Mouse (Mus musculus): ENCODE results near the gene Arpc2. TPM values are rescaled to one million over a fixed set of nuclear protein-coding genes. Genes with fewer than 3 reads are reported as not detected.

The Arpc2 gene
- polyA plus RNA-seq, 1 experiment from 2014 or later, result 434 TPM

- Histone ChIP-seq H3K9ac (ENCODE audit: low read depth, low read length) (no peak overlapping the region), H3K4me3 (ENCODE audit: low read depth, low read length) (no peak overlapping the region), H3K4me2 (ENCODE audit: low read length) (no peak overlapping the region), H3K27ac (ENCODE audit: low read length) (no peak overlapping the region), H3K36me3 (ENCODE audit: control insufficient read depth, insufficient read depth, low read length) (no peaks in the 10 kb centered on the region; the same call in 1 of the 2 replicates), H3K9me3 (replicated peaks; ENCODE audit: control insufficient read depth, low read length, poor library complexity, severe bottlenecking) (no peaks in the 10 kb centered on the region), H3K27me3 (ENCODE audit: control insufficient read depth, insufficient read depth, low read depth, low read length) (no peaks in the 10 kb centered on the region), H3K4me1 (ENCODE audit: control insufficient read depth, insufficient read depth, low read length) (peaks cover 8% of the 10 kb centered on the region; the same call in 1 of the 2 replicates)
- WGBS, result 87% methylated on average over 11 of the region's 11 CpGs
- no peak for ATAC-seq
Measured at GRCm38 (mm10) chr1:74292331-74293020, 56.6 kb downstream of the Arpc2 start.

DNA sequence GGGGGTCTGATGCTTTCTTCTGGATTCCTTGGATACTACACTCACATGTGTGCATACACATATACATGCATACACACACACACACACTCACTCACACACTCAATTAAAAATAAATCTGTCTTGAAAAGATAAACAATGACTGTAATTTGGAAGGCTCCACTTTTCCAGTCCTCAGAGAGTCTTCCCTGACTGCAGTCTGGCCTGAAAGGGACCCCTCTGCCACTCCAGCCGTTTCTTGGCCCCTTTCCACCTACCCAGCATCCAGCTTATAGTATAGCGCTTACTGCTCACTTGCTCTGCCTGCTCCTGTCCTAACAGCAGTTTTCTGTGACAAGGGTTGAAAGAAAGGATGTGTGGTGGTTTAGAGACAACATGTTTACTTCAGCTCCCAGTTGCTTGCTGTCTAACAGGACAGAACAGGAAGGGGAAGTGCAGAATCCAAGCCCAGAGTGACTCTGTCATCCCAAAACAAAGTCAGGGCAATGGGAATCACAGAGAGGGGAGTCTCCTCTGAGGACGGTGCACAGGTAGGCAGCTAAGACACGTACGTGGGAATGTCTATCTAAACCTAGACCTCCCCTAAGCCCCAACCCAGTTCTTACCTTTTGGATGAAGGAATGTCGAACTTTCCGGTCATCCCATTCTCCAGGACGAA is 57.5 kb downstream of the Arpc2 start:
- ATAC-seq, result no peak
- no peaks in the 10 kb centered on the region; the same call in 1 of the 2 replicates for H3K36me3 ChIP-seq (ENCODE audit: control insufficient read depth, insufficient read depth, low read length)
- H3K4me1 ChIP-seq (ENCODE audit: control insufficient read depth, insufficient read depth, low read length), result peaks cover 8% of the 10 kb centered on the region; the same call in 1 of the 2 replicates
- no peak overlapping the region for H3K4me3 ChIP-seq (ENCODE audit: low read depth, low read length)
- WGBS, result 89% methylated on average over 8 of the region's 8 CpGs
- H3K9me3 ChIP-seq (replicated peaks; ENCODE audit: control insufficient read depth, low read length, poor library complexity, severe bottlenecking), result no peaks in the 10 kb centered on the region
- no peaks in the 10 kb centered on the region for H3K27me3 ChIP-seq (ENCODE audit: control insufficient read depth, insufficient read depth, low read depth, low read length)
- no peak overlapping the region for H3K4me2 ChIP-seq (ENCODE audit: low read length)
- H3K27ac ChIP-seq (ENCODE audit: low read length), result no peak overlapping the region
- no peak overlapping the region for H3K9ac ChIP-seq (ENCODE audit: low read depth, low read length)

GRCm38 (mm10) chr1:74294090-74294643 is 58.3 kb downstream of the Arpc2 start:
- no peaks in the 10 kb centered on the region for H3K9me3 ChIP-seq (replicated peaks; ENCODE audit: control insufficient read depth, low read length, poor library complexity, severe bottlenecking)
- H3K27ac ChIP-seq (ENCODE audit: low read length), result no peak overlapping the region
- no peak overlapping the region for H3K4me3 ChIP-seq (ENCODE audit: low read depth, low read length)
- H3K9ac ChIP-seq (ENCODE audit: low read depth, low read length), result no peak overlapping the region
- no peaks in the 10 kb centered on the region for H3K27me3 ChIP-seq (ENCODE audit: control insufficient read depth, insufficient read depth, low read depth, low read length)
- H3K36me3 ChIP-seq (ENCODE audit: control insufficient read depth, insufficient read depth, low read length), result no peaks in the 10 kb centered on the region; the same call in 1 of the 2 replicates
- ATAC-seq, result no peak
- 93% methylated on average over 3 of the region's 3 CpGs for WGBS
- no peak overlapping the region for H3K4me2 ChIP-seq (ENCODE audit: low read length)
- peaks cover 8% of the 10 kb centered on the region; the same call in 1 of the 2 replicates for H3K4me1 ChIP-seq (ENCODE audit: control insufficient read depth, insufficient read depth, low read length)

GRCm38 (mm10) chr1:74294733-74295455 is 59.0 kb downstream of the Arpc2 start:
- WGBS, result 86% methylated on average over 6 of the region's 6 CpGs
- ATAC-seq, result 0 out of 2 replicates have a peak, but pooled peaks have one; percentile 8
- H3K4me1 ChIP-seq (ENCODE audit: control insufficient read depth, insufficient read depth, low read length), result peaks cover 8% of the 10 kb centered on the region; the same call in 1 of the 2 replicates

DNA sequence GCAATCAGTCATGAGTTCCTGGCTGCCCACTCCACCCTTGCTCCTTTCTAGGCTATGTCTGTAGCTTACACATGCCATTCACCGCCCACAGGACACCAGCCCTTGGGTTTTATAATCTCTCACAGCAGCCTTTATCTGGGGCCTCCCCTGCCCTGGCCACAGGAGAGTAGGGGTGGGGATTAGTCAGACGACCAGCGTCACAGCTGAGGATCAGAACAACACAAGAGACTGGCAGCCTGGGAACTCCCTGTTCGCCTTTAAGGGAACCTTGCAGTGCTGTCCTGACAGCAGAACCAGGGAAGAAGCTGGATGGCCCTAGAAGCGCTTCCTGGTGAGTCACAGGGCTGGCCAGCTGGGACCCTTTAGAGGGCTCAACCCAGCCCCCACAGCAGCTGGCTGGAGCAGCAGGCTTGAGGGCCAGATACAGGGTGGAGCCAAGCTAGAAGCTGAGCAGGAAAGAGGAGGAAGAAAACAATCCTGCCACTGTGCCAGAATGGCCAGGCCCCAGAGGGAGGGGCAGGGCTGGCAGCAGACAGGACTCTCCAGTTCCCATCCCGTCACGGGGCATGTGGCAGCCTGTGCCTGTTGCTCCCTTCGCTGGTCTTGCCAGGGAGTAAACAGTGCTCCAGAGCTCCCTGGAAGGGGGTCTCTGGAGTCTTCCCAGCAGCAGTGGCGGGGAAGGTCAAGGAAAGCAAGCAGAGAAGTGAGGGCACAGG is 59.7 kb downstream of the Arpc2 start:
- WGBS, result 22% methylated on average over 9 of the region's 9 CpGs
- Histone ChIP-seq H3K4me3 (ENCODE audit: low read depth, low read length) (no peak overlapping the region), H3K27ac (ENCODE audit: low read length) (peak overlapping the region; percentile 73), H3K27me3 (ENCODE audit: control insufficient read depth, insufficient read depth, low read depth, low read length) (no peaks in the 10 kb centered on the region), H3K4me2 (ENCODE audit: low read length) (0 out of 2 replicates have a peak overlapping the region, but pooled peaks have one; percentile 4), H3K9ac (ENCODE audit: low read depth, low read length) (no peak overlapping the region; the same call in 1 of the 2 replicates), H3K9me3 (replicated peaks; ENCODE audit: control insufficient read depth, low read length, poor library complexity, severe bottlenecking) (no peaks in the 10 kb centered on the region), H3K4me1 (ENCODE audit: control insufficient read depth, insufficient read depth, low read length) (peaks cover 8% of the 10 kb centered on the region; the same call in 1 of the 2 replicates), H3K36me3 (ENCODE audit: control insufficient read depth, insufficient read depth, low read length) (no peaks in the 10 kb centered on the region; the same call in 1 of the 2 replicates)
- peak; percentile 88 for ATAC-seq

More at GRCm38 (mm10) chr1:74294733-74295455, 59.0 kb downstream of the Arpc2 start:
- no peak overlapping the region for H3K4me2 ChIP-seq (ENCODE audit: low read length)
- H3K4me3 ChIP-seq (ENCODE audit: low read depth, low read length), result no peak overlapping the region
- no peak overlapping the region for H3K9ac ChIP-seq (ENCODE audit: low read depth, low read length)
- peak overlapping the region; percentile 73 for H3K27ac ChIP-seq (ENCODE audit: low read length)
- H3K36me3 ChIP-seq (ENCODE audit: control insufficient read depth, insufficient read depth, low read length), result no peaks in the 10 kb centered on the region; the same call in 1 of the 2 replicates
- no peaks in the 10 kb centered on the region for H3K9me3 ChIP-seq (replicated peaks; ENCODE audit: control insufficient read depth, low read length, poor library complexity, severe bottlenecking)
- no peaks in the 10 kb centered on the region for H3K27me3 ChIP-seq (ENCODE audit: control insufficient read depth, insufficient read depth, low read depth, low read length)

DNA sequence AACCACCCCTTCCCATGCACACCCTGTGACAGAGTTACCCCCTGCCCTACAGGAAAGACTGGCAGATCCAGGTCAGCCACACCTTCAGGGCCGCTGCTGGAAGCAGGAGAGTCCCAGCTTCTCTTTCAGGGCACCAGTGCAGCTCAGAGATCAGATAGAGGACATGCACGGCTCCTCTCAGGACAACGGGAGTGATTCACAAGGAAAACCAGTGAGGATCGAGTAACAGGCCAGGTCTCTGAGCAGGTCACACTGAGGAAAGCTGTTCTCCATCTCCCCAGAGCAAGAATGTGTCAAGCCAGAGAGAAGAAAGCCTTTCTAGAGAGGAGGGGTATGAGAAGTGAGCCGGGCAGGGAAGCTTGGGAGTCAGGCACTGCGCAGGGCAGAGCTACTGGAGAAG is 60.6 kb downstream of the Arpc2 start:
- 67% methylated on average over 6 of the region's 6 CpGs for WGBS
- Histone ChIP-seq H3K36me3 (ENCODE audit: control insufficient read depth, insufficient read depth, low read length) (no peaks in the 10 kb centered on the region; the same call in 1 of the 2 replicates), H3K27me3 (ENCODE audit: control insufficient read depth, insufficient read depth, low read depth, low read length) (no peaks in the 10 kb centered on the region), H3K9me3 (replicated peaks; ENCODE audit: control insufficient read depth, low read length, poor library complexity, severe bottlenecking) (no peaks in the 10 kb centered on the region), H3K9ac (ENCODE audit: low read depth, low read length) (peak overlapping the region; percentile 28; the same call in 1 of the 2 replicates), H3K4me3 (ENCODE audit: low read depth, low read length) (no peak overlapping the region), H3K4me1 (ENCODE audit: control insufficient read depth, insufficient read depth, low read length) (peaks cover 8% of the 10 kb centered on the region; the same call in 1 of the 2 replicates), H3K4me2 (ENCODE audit: low read length) (no peak overlapping the region), H3K27ac (ENCODE audit: low read length) (peak overlapping the region; percentile 73; the same call in 1 of the 2 replicates)
- no peak for ATAC-seq

GRCm38 (mm10) chr1:74297269-74297668 is 61.4 kb downstream of the Arpc2 start:
- H3K4me1 ChIP-seq (ENCODE audit: control insufficient read depth, insufficient read depth, low read length), result peaks cover 8% of the 10 kb centered on the region; the same call in 1 of the 2 replicates
- H3K4me2 ChIP-seq (ENCODE audit: low read length), result no peak overlapping the region
- WGBS, result 89% methylated on average over 3 of the region's 3 CpGs
- H3K27ac ChIP-seq (ENCODE audit: low read length), result no peak overlapping the region
- H3K9me3 ChIP-seq (replicated peaks; ENCODE audit: control insufficient read depth, low read length, poor library complexity, severe bottlenecking), result no peaks in the 10 kb centered on the region
- H3K9ac ChIP-seq (ENCODE audit: low read depth, low read length), result no peak overlapping the region
- no peak overlapping the region for H3K4me3 ChIP-seq (ENCODE audit: low read depth, low read length)
- ATAC-seq, result no peak
- H3K36me3 ChIP-seq (ENCODE audit: control insufficient read depth, insufficient read depth, low read length), result no peaks in the 10 kb centered on the region; the same call in 1 of the 2 replicates
- no peaks in the 10 kb centered on the region for H3K27me3 ChIP-seq (ENCODE audit: control insufficient read depth, insufficient read depth, low read depth, low read length)

- 90% methylated on average over 5 of the region's 5 CpGs for WGBS
- Histone ChIP-seq H3K4me3 (ENCODE audit: low read depth, low read length) (no peak overlapping the region), H3K4me2 (ENCODE audit: low read length) (no peak overlapping the region), H3K27ac (ENCODE audit: low read length) (no peak overlapping the region), H3K9me3 (replicated peaks; ENCODE audit: control insufficient read depth, low read length, poor library complexity, severe bottlenecking) (no peaks in the 10 kb centered on the region), H3K9ac (ENCODE audit: low read depth, low read length) (no peak overlapping the region), H3K27me3 (ENCODE audit: control insufficient read depth, insufficient read depth, low read depth, low read length) (peaks cover 7% of the 10 kb centered on the region), H3K4me1 (ENCODE audit: control insufficient read depth, insufficient read depth, low read length) (peaks cover 8% of the 10 kb centered on the region; the same call in 1 of the 2 replicates), H3K36me3 (ENCODE audit: control insufficient read depth, insufficient read depth, low read length) (no peaks in the 10 kb centered on the region; the same call in 1 of the 2 replicates)
- ATAC-seq, result no peak
Measured at GRCm38 (mm10) chr1:74298157-74298750, 62.4 kb downstream of the Arpc2 start.

Measured in midbrain, embryonic 16.5 days (tissue).